Mouse (Mus musculus): ENCODE data around the gene A4galt. TPM values are rescaled to one million over a fixed set of nuclear protein-coding genes. Genes with fewer than 3 reads are reported as not detected.

The A4galt gene
- total and polyA plus RNA-seq, 3 experiments = 11.2 to 23.6 (median 15.9) TPM

DNA sequence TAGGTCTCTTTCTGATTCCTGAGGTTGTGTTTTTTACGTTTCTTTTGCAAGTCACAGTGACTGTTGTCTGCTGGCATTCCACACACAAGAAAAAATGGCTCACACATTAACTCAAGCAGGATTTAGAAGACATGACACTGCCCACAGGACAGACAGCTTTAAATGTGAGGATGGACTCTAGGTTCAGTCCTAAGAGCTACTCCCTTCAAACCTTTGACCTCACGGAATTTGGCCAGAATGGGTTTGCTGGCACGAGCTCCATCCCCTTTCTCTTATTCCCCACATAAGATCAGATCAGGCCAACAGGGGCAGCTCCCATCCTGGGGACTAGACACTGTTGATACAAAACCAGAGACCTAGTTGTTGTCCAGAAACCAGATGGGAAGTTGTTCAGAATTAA lies 10.1 kb downstream of the A4galt start:
- H3K9me3 ChIP-seq (replicated peaks; ENCODE audit: low read length) = peaks cover 8% of the 10 kb centered on the region
- no peaks in the 10 kb centered on the region for H3K27me3 ChIP-seq (replicated peaks)
- TF ChIP-seq USF2 (conservative IDR thresholded peaks at IDR 0.05; ENCODE audit: low read depth, low read length) (no peak), SIN3A (IDR thresholded peaks at IDR 0.05; ENCODE audit: low read length) (no peak), MAZ (IDR thresholded peaks at IDR 0.05; ENCODE audit: low read depth, low read length) (no peak), TCF12 (IDR thresholded peaks at IDR 0.05; ENCODE audit: low read depth, low read length) (no peak), HCFC1 (IDR thresholded peaks at IDR 0.05; ENCODE audit: low read depth, low read length) (no peak)
- in situ Hi-C loops (cut with MboI; ENCODE audit: low pct_ligation_motif_present, low pct_unique_long_range_greater_than_20kb, low sequenced_read_pairs) = no loop called here
- no peak overlapping the region for H3K27ac ChIP-seq (ENCODE audit: insufficient read depth, low read depth)
- H3K79me2 ChIP-seq (replicated peaks; ENCODE audit: control insufficient read depth, extremely low read depth, insufficient read depth, poor library complexity, severe bottlenecking) = peaks cover 14% of the 10 kb centered on the region
- peaks cover 0 to 34% of the 10 kb centered on the region in 2 experiments for H3K36me3 ChIP-seq (replicated peaks in 1 of 2; ENCODE audit: control insufficient read depth in 1 of 2, insufficient read depth in 1 of 2, low read length in 1 of 2)
- no peak overlapping the region for H3K4me3 ChIP-seq (replicated peaks in 1 of 3; ENCODE audit: low read depth in 2 of 3, low read length in 2 of 3, poor library complexity in 1 of 3)
- DNase-seq (ENCODE audit: extremely low read depth) = no peak
- dilution Hi-C loops (cut with MboI; ENCODE audit: extremely low pct_ligation_motif_present, extremely low pct_unique_long_range_greater_than_20kb, low sequenced_read_pairs) = no loop called here
- H3K9ac ChIP-seq (ENCODE audit: insufficient read depth, low read depth) = no peak overlapping the region
- no peak overlapping the region for H3K4me2 ChIP-seq (ENCODE audit: insufficient read depth, low read depth, poor library complexity, severe bottlenecking)
- H3K4me1 ChIP-seq (ENCODE audit: control insufficient read depth in 1 of 2, insufficient read depth in 2 of 2) = peaks cover 2 to 24% of the 10 kb centered on the region in 2 experiments

DNA sequence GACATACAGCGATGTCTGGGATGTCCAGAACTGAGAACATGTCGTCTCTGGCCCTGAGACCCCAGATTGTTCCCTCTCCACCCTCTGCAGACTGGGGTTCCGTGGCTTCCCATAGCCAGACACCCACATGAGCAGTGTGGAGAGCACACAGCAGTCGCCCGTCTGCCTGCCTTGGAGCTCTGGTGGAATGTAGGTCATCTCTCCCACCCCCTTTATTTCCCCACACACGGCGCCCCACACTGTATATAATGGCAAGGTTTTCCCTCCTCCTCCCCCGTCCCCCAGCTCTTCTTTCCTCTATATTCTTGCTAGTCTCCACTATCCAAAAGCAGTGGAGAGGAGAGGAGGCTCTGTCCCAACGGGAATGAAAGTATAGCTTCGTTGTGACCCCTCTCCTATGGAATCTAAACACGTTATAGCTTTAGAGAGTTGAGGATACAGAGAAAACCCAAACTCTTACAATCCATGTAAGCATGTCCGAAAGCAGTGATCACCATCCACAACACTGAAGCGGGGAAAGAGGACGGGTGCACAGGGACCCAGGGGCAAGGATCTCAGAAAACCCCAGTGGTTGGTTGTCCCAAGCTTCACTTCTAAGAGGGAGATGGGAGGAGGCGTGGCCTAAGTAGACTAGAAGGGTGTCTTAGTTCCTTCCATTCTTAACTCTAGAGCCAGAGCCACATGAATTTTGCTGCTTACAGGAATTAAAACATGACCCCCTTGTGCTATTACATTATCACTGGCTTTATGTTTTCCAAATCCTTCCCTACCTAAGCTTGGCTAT lies 13.9 kb downstream of the A4galt start:
- TF ChIP-seq ELF1 (IDR thresholded peaks at IDR 0.05; ENCODE audit: low read depth, low read length) (no peak), JUN (IDR thresholded peaks at IDR 0.05; ENCODE audit: insufficient read depth, low read depth, low read length) (no peak), JUND (conservative IDR thresholded peaks at IDR 0.05; ENCODE audit: low read depth, low read length) (no peak), CTCF (conservative IDR thresholded peaks at IDR 0.05 in 1 of 2, IDR thresholded peaks at IDR 0.05 in 1 of 2; ENCODE audit: low read depth in 2 of 2, low read length in 2 of 2) (no peak), EP300 (IDR thresholded peaks at IDR 0.05; ENCODE audit: low read length) (no peak), IRF4 (IDR thresholded peaks at IDR 0.05; ENCODE audit: low read depth, low read length) (no peak), GABPA (IDR thresholded peaks at IDR 0.05; ENCODE audit: insufficient replicate concordance, low read depth, low read length) (no peak), ZKSCAN1 (IDR thresholded peaks at IDR 0.05; ENCODE audit: borderline replicate concordance, low read depth, low read length) (no peak), CHD2 (IDR thresholded peaks at IDR 0.05; ENCODE audit: low read length) (no peak), MYC (IDR thresholded peaks at IDR 0.05; ENCODE audit: low read depth, low read length) (no peak), ZMIZ1 (IDR thresholded peaks at IDR 0.05; ENCODE audit: low read depth, low read length) (no peak), RCOR1 (conservative IDR thresholded peaks at IDR 0.05; ENCODE audit: low read depth, low read length) (no peak), NELFE (IDR thresholded peaks at IDR 0.05; ENCODE audit: low read depth, low read length) (no peak), NRF1 (IDR thresholded peaks at IDR 0.05; ENCODE audit: low read depth, low read length) (no peak), SMC3 (IDR thresholded peaks at IDR 0.05; ENCODE audit: low read depth, low read length) (no peak), E2F4 (IDR thresholded peaks at IDR 0.05; ENCODE audit: insufficient replicate concordance, low read depth, low read length) (no peak), HCFC1 (IDR thresholded peaks at IDR 0.05; ENCODE audit: low read depth, low read length) (no peak), TBP (conservative IDR thresholded peaks at IDR 0.05; ENCODE audit: low read depth, low read length) (no peak)
- Histone ChIP-seq H3K4me3 (replicated peaks in 1 of 3; ENCODE audit: low read depth in 2 of 3, low read length in 2 of 3, poor library complexity in 1 of 3) (no peak overlapping the region), H3K9me3 (replicated peaks; ENCODE audit: low read length) (peaks cover 8% of the 10 kb centered on the region), H3K9ac (ENCODE audit: insufficient read depth, low read depth) (no peak overlapping the region), H3K4me2 (ENCODE audit: insufficient read depth, low read depth, poor library complexity, severe bottlenecking) (no peak overlapping the region), H3K27me3 (replicated peaks) (no peaks in the 10 kb centered on the region), H3K36me3 (replicated peaks in 1 of 2; ENCODE audit: control insufficient read depth in 1 of 2, insufficient read depth in 1 of 2, low read length in 1 of 2) (peaks cover 0 to 37% of the 10 kb centered on the region in 2 experiments), H3K79me2 (replicated peaks; ENCODE audit: control insufficient read depth, extremely low read depth, insufficient read depth, poor library complexity, severe bottlenecking) (peaks cover 6% of the 10 kb centered on the region; the same call in 1 of the 2 replicates), H3K27ac (ENCODE audit: insufficient read depth, low read depth) (no peak overlapping the region), H3K4me1 (ENCODE audit: control insufficient read depth in 1 of 2, insufficient read depth in 2 of 2) (peaks cover 6 to 34% of the 10 kb centered on the region in 2 experiments)
- DNase-seq (ENCODE audit: extremely low read depth) = no peak
- dilution Hi-C loops (cut with MboI; ENCODE audit: extremely low pct_ligation_motif_present, extremely low pct_unique_long_range_greater_than_20kb, low sequenced_read_pairs) = no loop called here
- in situ Hi-C loops (cut with MboI; ENCODE audit: low pct_ligation_motif_present, low pct_unique_long_range_greater_than_20kb, low sequenced_read_pairs) = no loop called here

Data from CH12.LX (cell line).